Mouse (Mus musculus): ENCODE measurements at regions not wholly inside any gene's neighbourhood (a gene's known extent, or its start where the extent isn't known, plus 50 kb on each side); places are given as distances from the start of the nearest gene placed in this dataset.

DNA sequence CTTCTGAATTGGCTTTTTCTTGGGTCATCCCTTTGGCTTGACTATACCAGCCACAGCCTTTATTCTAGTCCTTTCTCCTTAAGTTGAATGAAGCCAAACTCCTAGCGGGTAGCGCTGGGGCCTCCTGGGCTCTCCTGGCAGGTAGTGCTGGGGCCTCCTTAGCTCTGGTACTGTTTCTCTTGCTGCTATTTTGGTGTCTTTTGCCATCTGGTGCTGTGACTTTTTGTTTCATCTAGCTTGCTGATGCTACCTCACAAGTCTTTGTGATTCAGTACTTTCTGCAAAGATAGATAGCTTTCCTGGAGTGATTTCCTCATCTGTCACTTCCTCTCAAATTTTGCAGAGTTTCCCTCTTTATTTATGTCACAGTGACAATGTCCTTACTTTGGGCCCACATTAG, 90.1 kb downstream of the Tmem200c start:
- DNase-seq, result no peak

GRCm38 (mm10) chr17:68918228-68918627, 91.8 kb downstream of the Tmem200c start:
- DNase-seq, result no peak

DNA sequence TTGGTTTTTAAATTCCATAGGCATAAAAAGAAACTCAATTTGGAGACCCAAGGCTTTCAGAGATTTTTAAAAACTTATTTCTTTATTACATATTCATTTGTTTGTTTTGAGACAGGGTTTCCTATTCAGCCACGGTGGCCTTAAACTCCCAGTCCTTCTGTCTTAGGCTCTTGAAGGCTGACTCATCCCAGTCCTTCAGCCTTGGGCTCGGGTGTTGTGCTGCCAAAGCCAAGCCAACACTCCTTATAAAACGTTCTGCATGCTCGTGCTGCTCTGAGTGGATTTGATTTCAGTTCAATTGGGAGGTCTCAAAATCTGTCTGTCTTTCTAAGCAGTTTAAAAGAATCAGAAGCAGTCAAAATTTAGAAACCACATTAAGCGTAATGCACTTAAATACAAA, 96.8 kb downstream of the Tmem200c start:
- DNase-seq, result no peak

DNA sequence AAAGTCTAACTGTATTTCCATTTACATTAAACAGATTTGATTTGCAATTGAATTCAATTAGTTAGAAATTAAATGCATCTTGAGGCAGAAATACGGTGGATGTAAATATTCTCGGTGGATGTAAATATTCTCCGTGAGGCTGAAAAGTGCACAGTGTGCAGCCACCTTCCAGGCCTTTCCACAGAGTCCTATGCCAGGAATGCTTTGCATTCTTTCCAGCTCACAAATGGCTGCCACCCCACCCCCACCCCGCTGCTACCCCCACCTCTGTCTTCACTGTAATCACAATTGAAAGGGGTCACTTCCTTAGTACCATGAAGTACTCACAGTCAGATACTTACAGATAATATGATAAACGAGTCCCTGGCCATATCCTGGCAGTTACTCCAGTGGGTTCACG, 101.0 kb downstream of the Tmem200c start:
- DNase-seq, result no peak

GRCm38 (mm10) chr17:68928691-68929090, 102.3 kb downstream of the Tmem200c start:
- no peak for DNase-seq

DNA sequence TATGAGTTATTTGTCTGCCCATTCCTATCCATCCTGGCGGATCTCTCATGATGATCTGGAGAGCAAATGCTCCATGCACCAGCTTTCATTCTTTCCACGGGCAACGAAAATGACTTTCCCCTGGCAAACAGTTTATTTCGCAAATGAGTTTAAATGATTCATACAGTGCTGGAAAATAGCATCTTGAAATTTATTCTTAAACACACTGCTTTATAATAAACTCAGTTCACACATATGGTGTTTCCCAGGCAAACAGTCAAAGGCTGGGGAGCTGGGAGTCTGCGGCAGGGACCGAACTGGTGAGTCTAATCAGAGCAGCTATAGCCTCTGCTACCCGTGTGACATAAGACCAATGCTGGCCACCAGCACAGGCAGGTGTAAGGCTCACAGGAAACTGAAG, 106.8 kb downstream of the Tmem200c start:
- DNase-seq, result no peak

DNA sequence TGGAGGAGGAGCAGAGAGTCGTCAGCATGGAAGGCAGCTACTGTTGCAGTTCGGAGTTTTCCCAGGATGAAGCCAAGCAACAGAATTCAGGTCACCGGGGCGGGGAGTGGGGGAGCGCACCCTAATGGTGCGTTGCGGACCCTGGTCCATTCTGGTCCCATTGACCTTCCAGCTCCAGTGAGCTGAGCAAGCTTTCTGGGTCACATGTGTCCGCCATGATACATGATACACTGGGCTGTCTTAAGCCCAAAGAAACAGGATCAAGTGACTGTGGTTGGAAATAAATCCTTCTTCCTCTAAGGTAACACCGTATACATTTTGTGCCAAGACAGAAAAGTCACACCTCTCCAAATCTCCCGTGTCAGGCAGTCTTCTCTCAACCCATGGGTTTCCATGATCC, 107.6 kb downstream of the Tmem200c start:
- DNase-seq, result no peak

DNA sequence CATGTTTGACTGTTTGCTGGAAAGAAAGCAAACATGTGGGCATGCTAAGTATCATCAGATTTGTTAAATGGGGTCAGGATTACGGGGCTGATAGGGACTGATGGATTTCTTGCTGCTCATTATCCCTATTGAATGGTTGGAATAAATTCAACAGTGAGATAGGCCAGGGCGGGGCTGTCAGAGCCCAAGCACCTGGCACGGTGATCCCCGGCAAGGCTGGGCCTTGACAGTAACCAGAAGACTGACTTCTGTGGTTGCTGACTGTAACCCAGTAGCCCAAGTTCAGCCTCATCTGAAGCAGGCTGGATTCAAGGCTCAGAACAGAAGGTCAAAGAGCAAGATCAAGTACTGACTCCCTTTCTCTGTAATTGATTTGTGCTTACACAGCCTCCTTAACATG, 109.6 kb downstream of the Tmem200c start:
- DNase-seq, result no peak

DNA sequence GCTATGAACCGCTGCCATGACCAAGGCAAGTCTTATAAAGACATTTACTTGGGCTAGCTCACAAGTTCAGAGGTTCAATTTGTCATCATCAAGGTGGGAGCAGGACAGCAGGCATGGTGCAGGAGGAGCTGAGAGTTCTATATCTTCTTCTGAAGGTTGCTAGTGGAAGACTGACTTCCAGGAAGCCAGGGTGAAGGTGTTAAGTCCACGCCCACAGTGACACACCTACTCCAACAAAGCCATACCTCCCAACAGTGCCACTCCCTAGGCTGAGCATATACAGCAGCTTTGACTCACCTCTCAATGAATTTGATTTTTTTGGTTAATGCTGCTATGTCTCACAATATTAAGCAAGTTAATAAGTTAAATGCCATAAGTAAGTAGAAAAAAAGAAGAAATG, 119.2 kb upstream of the Epb41l3 start:
- DNase-seq, result no peak

DNA sequence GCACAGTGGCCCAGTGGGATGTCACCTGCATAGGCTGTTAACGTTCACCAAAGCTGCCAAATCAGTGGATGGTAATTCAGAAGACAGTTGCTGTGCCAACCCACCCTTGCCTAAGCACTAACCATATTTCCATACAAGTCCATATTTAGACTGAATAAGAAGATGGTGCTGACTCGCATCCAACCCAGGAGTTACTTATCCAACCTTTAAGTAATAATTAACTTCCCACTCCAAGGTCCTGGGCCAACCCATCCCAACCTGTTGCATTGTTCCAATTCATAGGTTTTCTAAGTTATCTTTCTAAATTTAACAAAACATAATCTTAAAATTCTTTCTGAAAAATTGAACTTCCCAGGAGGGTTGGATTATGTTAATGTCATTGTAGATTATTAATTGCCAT, 114.3 kb upstream of the Epb41l3 start:
- no peak for DNase-seq

- DNase-seq, result no peak
These were observed 99.9 kb upstream of the Epb41l3 start for GRCm38 (mm10) chr17:68975606-68976005.

- DNase-seq, result peak; percentile 5
These were observed 97.3 kb upstream of the Epb41l3 start for GRCm38 (mm10) chr17:68978151-68978550.

- no peak for DNase-seq
These were observed 94.4 kb upstream of the Epb41l3 start for GRCm38 (mm10) chr17:68981120-68981519.

GRCm38 (mm10) chr17:68982094-68982493, 93.4 kb upstream of the Epb41l3 start:
- no peak for DNase-seq

- DNase-seq, result no peak
These were observed 75.6 kb upstream of the Epb41l3 start for GRCm38 (mm10) chr17:68999913-69000312.

- no peak for DNase-seq
These were observed 71.4 kb upstream of the Epb41l3 start for GRCm38 (mm10) chr17:69004051-69004450.

DNA sequence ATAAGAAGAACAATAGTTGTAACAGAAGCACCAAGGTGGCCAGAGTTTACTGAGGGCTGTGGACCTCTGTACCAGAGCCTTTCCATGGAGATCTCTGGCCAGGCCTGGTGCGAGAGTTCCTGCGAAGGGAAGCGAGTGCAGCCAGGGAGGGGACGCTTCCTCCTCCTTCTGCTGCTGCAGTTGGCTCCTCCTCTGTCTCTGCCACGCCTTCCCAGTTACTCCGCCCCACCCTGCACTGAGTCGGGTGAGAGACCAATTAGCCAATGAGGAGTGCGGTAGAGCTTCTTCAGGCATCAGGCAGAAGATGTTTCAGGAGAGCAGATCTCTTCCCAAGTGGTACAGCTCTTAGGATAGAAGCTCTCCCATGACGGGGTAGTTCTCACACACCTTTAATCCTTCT, 69.2 kb upstream of the Epb41l3 start:
- DNase-seq, result no peak

Measured in lung, postnatal 14 days (tissue).